Mouse (Mus musculus) left cerebral cortex, postnatal 36 days (tissue): ENCODE measurements around the gene Pld4. TPM values are rescaled to one million over a fixed set of nuclear protein-coding genes. Genes with fewer than 3 reads are reported as not detected.

Experiments used
- DNase-seq, 2 experiments: peaks; one replicate each; pipeline ENCODE4 v3.0.0; 2021 to 2022; ENCODE audit warnings: low spot score in 2 of 2, mixed read lengths in 1 of 2
- intact Hi-C: fragments of 180-260 bp; cut with DNase I; formaldehyde crosslinking; loops from one replicate; pipeline ENCODE4 v1.15.1; 2025
- total RNA-seq, 2 experiments: library from RNA; stranded (reverse); gene quantifications; 2 replicates each; pipeline ENCODE4 v1.2.3; 2021

Pld4 gene
- total RNA-seq, 2 experiments from 2014 or later, result 9.3 to 10.3 TPM

DNA sequence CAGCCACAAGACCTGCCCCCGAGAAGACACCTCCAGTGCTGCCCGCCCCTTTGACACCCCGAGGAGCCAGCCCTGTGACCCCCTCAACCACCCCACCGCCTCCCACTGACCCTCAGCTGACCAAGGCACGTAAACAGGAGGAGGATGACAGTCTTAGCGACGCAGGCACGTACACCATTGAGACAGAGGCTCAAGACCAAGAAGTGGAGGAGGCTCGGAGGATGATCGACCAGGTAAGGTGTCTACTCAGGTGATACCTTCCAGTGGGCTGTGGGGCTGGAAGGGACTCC lies 23.9 kb upstream of the Pld4 start:
- DNase-seq, result no peak

DNA sequence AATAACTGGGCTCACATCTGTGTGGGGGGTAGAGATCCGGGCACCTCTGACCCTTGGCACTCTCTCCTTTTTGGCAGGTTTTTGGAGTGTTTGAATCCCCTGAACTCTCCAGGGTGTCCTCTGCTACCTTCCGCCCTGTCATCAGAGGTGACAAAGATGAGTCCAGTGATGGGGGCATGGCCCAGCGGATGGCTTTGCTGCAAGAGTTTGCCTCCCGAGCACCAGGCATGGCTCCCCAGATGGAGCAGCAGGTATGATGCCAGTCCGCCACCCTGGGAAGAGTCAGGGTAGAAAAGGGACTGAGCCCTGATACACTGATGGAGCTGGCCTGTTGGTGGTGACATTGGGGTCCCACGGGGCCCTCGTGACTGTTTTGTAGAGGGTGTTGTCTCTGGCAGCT lies 23.4 kb upstream of the Pld4 start:
- DNase-seq, result no peak
- intact Hi-C loops, result no loop called here

More for the DNA sequence above, 23.9 kb upstream of the Pld4 start:
- intact Hi-C loops, result no loop called here

- intact Hi-C loops, result no loop called here
- DNase-seq, result peak in 1 of 2 experiments; percentile 49
Measured at GRCm38 (mm10) chr12:112737761-112738160, 22.7 kb upstream of the Pld4 start.

DNA sequence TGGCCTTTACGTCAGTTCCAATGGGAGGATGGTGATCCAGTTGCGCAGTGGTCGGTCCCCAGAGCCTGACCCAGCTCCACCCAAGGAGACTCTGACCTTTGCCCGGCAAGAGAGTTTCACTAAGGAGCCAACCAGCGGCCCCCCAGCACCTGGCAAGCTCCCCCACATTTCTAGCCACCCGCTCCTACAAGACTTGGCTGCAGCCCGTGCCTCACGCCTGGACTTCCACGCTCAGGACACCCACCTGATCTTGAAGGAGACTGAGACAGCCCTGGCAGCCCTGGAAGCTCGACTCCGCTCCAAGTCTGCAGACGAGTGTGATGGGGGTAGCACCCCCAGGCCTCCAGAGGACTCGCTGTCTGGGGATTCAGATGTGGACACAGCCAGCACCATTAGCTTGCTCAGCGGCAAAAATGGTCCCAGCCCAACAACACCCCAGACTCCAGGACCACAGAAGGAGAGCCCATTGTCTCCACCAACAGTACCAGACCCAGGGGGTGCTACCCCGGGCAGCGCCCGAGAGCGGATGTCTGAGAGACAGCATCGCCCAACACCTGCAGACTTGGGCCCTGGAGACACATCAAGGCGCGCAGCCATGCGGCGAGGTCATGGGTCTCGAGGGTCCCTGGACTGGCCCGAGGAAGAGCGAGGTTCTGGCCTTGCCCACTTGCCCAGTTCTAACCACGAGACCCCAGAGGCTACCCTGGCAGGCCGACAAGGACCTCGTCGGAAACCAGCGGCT lies 22.0 kb upstream of the Pld4 start:
- intact Hi-C loops, result no loop called here
- DNase-seq, result peak in 1 of 2 experiments; percentile 31

GRCm38 (mm10) chr12:112739023-112739568 lies 21.4 kb upstream of the Pld4 start:
- DNase-seq, result peak in 1 of 2 experiments; percentile 45
- intact Hi-C loops, result no loop called here

GRCm38 (mm10) chr12:112742768-112743167 lies 17.7 kb upstream of the Pld4 start:
- intact Hi-C loops, result loop anchor here (5.0 kb wide), 1 partner anchor 55 kb away; no protein-coding TSS in a partner anchor
- DNase-seq, result no peak

DNA sequence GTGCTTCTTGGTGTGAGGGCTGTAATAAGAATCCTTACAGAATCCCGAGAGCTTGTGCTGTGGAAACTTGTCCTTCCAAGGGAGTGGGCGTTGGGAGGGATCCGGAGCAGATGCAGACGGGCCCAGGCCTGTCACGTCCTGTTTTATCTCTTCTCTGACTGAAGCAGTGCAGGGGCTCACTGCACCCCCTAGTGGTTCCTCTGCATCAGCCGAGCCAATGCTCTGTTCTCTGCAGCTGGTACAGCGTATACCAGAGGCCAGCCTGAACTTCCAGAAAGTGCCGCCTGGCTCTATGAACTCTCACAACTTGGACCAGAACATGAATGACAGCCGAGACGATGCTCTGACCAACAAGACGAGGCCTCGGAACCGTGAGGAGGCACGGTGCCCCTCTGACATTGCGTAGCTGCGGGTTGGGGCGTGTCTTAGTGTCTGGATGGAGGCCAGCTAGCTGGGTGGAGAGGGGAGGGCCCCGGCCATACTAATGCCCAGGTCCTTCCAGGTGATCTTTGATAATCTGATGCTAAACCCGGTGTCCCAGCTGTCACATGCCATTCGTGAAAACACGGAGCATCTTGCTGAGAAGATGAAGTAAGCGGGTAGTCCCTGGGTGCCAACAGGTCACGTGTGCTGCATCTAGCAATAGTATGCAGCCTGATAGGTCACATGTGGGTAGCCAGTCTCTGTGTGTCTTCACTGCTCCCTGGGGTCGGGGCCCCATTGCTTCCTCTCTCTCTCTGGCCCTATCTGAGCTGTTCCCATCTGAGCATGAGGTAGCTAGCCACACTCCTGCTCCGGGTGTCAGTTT lies 17.1 kb upstream of the Pld4 start:
- intact Hi-C loops, result loop anchor here (5.0 kb wide), 1 partner anchor 54 kb away; no protein-coding TSS in a partner anchor
- peak; percentile 78 to 84 for DNase-seq

- no peak for DNase-seq
- intact Hi-C loops, result loop anchor here (5.0 kb wide), 1 partner anchor 53 kb away; no protein-coding TSS in a partner anchor
Measured at GRCm38 (mm10) chr12:112744211-112744610, 16.2 kb upstream of the Pld4 start.

GRCm38 (mm10) chr12:112744891-112745580 lies 15.4 kb upstream of the Pld4 start:
- intact Hi-C loops, result loop anchor here (5.0 kb wide), 1 partner anchor 52 kb away; no protein-coding TSS in a partner anchor
- DNase-seq, result no peak

DNA sequence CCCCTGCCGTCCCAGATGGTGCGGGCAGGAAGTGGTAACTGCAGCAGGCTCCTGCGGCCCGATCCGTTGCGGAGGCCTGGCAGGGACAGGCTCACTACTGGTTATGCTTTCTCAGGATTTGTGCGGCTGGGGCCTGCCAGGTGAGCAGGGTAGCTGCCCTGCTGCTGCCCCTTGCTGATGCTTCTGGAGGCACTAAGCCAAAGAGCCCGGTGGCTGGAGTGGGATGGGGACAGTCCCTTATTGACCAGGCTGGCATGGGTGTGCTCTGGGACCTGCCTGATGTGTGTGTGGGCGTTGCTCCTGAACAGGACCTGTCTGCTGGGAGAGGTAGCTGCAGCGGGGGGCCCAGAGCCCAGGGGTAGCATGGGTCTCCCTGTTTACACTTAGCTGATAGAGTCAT lies 14.7 kb upstream of the Pld4 start:
- intact Hi-C loops, result loop anchor here (2.0 kb wide), 1 partner anchor 99 kb away; no protein-coding TSS in a partner anchor
- no peak for DNase-seq

DNA sequence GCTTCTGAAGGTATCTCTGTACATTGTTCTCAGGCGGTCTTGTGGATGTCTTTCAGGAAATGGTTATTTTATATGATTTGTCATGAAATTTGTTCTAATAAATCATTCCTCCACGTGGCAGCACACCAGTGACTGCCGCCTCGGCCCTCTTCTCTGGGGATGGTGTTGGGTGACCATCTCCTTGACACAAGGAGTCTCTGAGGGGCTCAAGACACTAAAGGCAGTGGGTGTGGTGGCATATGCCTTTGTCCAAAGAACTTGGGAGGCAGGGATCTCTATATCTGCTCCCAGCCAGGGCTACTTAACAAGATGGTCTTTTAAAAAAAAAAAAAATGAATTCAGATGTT lies 14.0 kb upstream of the Pld4 start:
- DNase-seq, result no peak
- intact Hi-C loops, result loop anchor here (2.0 kb wide), 1 partner anchor 98 kb away; no protein-coding TSS in a partner anchor

- DNase-seq, result no peak
- intact Hi-C loops, result loop anchor here (2.0 kb wide), 1 partner anchor 98 kb away; no protein-coding TSS in a partner anchor
Measured at GRCm38 (mm10) chr12:112746808-112747605, 13.4 kb upstream of the Pld4 start.

DNA sequence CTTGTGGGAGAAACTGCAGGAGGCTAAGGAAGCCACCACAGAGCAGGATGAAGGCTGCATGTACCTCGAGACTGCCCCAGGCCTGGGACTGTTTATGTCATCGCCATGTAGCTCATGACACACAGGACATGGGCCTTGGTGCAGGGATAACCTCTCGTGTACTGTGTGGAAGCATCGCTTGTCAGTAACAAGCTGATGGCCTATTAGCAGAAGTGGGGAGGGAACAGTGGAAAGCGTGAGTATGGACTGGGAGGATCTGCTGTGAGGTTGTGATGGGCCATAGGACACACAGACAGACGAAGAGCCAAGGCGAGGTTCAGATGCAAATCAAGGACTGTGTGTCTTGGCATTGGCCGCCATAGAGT lies 12.9 kb upstream of the Pld4 start:
- no peak for DNase-seq
- intact Hi-C loops, result loop anchor here (2.0 kb wide), 1 partner anchor 97 kb away; no protein-coding TSS in a partner anchor

DNA sequence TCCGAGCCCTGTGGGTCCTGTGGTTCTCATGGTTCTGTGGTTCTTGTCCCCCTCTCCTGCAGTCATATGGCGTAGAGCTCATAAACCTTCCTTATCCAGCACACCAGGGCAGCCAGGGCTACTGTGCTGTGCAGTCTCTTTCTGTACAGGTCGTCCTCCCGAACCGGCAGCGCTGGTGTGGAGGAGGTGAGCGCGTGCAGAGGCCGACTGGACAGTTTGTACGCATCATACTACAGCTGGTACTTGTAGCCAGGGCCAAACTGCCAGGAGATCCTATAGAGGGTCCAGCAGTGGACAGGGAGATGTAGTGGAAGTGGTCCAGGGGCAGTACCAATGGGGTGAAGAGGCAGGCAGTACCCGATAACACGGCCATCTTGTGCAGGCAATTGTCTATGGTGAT lies 9.5 kb upstream of the Pld4 start:
- intact Hi-C loops, result no loop called here
- no peak for DNase-seq

GRCm38 (mm10) chr12:112752399-112752798 lies 8.1 kb upstream of the Pld4 start:
- intact Hi-C loops, result no loop called here
- DNase-seq, result no peak

GRCm38 (mm10) chr12:112755900-112756299 lies 4.6 kb upstream of the Pld4 start:
- no peak for DNase-seq
- intact Hi-C loops, result no loop called here

GRCm38 (mm10) chr12:112757896-112758295 lies 2.6 kb upstream of the Pld4 start:
- no peak for DNase-seq
- intact Hi-C loops, result no loop called here

GRCm38 (mm10) chr12:112759471-112759870 lies 984 bp upstream of the Pld4 start:
- DNase-seq, result no peak
- intact Hi-C loops, result no loop called here

DNA sequence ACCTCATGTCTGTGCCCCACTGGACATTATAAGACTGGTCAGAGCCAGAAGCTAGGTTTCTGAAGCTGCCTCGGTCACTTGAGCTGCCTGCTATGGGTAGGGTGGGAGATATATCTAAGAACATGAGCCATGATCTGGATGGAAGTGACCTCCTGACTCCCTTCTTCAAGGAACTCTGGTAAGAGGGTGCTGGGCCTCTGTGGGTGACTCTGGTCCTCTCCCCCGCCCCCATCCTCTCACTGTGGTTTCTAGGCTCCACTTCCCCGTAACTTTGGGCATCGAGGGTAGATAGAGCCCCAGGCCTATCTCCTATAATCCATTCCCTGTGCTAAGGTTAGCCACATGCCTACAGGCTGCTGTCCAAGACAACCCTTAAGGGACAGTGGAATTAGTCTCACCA lies 956 bp downstream of the Pld4 start:
- intact Hi-C loops, result no loop called here
- DNase-seq, result no peak
